Mouse (Mus musculus) cerebellum, postnatal 4 days (tissue): ENCODE data around the gene Cerk.
"Not testable (repeated sequence)": the region's sequence is repeated elsewhere in the genome, so short reads cannot be mapped to it uniquely, and the experiment has no call there.

Source experiments
- DNase-seq, 2 experiments: peaks; one replicate each; pipeline ENCODE4 v3.0.0; 2022; ENCODE audit warnings: low spot score in 2 of 2, mixed read lengths in 1 of 2

The Cerk gene

DNA sequence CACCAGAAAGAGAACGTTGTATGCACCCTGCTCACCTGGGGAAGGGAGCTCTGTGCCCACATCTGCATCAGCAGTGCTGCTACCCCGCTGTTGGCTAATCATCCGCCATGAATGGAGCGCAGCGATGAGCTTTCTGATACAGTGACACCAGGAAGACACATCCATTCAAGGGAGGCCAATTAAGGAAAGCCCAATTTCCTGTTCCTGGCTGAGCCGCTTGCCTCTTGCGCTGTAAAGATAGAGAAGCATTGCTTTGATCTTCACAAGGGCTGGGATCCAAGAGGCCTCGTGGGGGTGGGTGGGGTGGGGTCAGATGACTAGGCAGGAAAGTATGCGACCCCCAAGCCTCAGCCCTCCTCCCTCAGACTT is 72.6 kb downstream of the Cerk start:
- DNase-seq, result no peak

DNA sequence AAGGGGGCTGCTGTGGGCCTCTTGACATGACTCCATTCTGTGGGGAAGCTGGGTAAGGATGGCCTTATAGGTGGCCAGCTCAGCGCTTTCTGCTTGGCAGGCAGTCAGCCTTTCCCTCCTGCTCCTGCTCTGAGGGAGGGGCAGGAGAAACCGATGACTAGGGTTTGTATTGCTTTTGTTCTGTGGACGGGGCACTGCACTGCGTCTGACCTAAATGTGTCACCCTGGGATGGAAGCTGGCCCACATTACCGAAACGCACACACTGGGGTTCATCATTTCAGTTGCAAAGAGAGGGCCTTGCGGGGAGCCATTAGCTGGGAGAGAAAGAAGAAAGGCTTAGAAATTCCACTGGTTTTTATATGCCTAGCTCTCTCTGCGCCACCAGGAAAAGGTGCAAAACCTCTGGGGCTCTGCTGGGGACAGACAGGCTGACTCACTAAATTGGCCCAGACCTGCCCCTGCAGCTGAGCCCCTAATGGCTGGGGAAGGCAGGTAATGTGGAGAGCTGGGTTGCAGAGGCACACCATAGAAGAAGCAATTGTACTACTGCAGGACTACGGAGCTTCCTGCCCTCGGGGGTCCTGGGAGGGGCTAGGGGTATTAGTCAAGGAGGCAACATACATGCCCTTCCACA is 73.1 kb downstream of the Cerk start:
- no peak for DNase-seq

DNA sequence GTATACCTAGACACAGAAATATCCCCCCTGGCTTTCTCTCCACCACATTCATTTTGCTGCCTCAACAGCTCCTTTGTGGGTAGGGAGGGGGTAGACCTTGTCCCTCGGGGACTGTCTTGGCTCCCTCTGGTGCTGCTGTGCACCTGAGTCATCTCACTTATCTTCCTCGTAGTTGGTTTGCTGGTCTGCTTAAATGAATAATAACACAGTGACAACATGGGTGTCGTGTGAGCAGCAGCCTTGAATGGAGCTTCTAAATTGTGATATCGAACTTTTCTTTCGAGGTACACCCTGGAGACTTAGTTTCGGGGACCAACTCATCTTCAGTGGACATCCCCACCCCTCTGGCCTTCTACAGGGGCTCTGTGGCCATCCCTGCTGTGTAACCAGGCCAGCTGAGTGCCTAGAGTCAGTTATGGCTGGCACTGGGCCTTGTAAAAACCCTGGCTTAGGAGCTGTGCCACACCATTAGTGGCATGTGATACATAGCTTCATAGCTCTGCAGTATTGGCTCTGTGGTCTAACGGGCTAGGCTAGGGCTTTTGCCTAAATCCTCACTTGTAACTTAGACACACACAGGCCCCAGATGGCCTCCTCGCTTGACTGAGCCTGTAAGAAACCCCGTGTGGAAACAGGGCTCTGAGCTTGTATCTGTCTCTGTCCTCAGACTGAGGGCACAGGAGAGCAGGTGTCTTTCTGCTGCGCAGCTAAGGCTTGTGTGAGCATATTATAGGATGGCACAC is 75.4 kb downstream of the Cerk start:
- peak in 1 of 2 experiments; percentile 53 for DNase-seq

DNA sequence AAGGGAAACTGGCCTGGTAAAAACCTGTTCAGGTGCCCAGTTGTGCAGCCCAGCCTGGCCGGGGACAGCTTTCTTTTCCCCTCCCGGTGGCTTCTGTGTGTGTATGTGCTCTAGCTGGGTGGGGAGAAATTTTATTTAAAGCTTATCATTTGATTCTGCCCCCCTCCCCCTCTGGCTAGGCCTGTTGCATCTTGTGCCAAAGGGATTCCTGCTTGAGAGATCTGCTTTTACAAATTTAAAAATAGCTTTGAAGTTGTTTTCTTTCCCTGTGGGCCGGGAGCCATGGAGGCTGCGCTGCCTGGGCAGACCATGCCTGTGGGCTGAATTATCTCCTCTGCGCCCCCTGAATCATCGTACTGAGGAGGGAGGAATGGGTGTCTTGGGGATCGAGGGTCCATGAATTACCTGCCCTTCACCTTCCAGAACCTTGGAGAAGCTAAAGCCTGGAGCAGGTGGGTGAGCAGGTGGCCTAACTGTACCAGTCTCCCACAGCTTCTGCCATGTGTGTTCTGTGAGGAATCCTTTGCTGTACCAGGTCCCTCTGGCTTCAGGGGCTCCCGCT is 76.2 kb downstream of the Cerk start:
- no peak for DNase-seq

DNA sequence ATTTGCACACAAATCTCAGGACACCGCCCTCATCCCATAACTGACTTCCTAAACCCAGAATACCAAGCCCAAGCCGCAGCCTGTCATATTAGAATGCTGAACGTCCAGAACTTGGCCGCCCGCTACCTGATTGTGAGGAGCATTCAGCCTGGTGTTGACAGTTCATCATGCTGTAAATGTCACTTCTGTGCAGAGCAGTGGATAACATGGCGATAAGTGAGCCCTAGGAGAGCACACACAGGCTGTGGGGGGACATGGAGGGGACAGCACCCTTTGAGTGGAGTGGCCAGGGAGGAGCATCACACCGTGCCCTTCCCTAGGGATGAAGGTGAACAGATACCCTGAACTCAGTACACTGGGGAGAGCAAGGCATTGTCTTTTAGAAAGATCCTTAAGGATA is 76.7 kb downstream of the Cerk start:
- DNase-seq, result no peak

DNA sequence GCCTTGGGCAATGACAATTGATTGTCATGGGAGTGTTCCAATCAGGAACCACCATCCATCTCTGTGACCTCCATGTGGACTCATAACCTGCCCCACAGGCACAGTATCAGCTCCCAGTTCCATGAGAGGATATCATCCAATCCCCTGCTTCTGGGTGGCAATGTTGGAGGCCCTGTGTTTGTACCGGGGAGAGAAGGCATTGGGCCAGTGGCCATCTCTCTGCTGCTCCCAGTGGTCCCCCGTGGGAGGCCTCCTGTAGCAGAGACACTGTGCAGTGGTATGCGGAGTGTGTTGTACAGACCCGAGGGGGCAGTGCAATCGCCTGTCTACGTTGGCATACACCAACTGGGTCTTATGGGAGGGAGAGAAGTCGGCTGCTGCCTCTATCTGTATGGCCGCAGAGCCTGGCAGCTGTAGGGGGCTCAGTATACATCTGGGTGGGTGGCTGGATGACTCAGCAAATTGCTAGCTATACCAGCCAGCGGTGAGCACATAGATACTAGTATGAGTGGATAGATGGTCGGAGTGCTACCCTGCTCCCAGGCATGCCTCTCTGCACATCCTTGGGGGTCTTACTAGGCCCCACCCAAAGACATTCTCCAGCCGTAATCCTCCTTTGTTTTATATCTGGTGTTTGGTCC is 78.0 kb downstream of the Cerk start:
- no peak for DNase-seq

DNA sequence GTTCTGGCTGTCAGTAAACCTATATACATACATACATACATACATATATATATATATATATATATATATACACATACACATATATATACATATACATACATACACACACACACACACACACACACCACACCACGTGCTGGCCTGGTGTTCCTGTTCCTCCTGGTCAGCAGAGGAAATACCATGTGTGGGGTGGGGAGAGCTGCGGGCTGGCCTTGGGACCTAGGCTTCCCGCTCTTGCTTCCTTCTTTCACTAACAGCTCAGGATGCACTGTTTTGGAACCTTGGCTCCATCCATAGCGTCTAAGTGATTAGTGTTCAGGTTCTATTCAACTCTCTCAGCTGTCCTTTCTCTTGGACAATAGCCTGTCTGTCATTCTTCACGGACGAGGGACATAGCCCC is 80.2 kb downstream of the Cerk start:
- no peak for DNase-seq

DNA sequence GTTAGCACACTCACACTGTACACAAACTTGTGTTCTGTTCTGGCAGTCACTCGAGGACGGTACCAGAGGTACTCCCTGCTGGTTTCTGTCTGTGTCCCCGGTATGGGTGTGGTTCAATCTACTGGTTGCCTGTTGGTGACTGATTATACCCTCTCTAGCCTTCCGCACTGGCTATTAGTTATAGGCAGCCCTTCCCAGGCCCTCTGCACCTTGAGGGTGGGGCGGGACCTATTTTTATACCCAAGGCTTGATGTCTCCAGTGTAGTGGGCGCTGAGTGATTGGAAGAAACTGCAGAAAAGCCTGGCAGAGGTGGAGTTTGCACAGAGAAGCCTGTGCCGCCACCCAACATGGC is 80.6 kb downstream of the Cerk start:
- no peak for DNase-seq

DNA sequence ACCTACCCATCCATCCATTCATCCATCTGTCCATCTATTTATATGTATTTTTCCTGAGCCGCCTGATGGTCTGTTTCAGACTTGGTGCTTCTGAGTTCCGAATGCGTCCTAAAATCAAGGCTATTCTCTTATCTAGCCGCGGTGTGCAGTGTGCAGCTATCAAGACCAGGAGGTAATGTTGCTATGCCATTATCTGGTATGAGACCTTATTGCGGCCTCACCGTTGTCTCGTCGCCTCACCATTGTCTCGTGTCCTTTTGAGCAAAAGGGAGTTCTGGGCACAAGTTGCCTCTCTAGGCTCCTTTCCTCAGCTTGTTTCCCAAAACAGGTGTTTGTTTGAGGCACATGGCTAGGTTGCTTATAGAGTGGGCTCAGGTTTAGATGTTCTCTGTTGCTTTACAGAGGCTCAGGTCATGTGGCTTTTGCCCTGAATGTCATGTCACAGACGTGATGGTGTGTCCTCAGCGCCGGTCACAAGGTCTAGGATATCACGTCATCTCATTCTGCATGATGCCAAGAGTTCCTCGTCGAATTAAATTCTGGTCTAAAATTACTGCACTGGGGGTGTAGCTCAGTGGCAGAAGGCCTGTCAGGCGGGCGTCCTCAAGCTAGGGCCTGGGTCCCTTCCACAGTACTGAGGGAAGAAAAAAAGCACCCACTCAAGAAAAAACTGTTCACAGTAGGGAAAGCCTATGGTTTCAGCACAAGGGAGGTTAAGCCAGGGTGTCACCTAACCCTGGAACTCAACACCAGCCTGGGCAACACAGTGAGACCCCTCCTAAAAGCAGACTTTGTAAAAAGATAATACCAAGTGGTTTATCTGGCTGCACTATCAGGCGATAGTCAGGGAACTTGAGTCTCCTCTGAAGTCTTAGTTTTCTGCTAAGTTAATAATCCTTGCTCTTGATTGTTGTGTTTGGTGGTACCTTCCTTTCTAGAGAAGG is 81.3 kb downstream of the Cerk start:
- DNase-seq, result no peak

DNA sequence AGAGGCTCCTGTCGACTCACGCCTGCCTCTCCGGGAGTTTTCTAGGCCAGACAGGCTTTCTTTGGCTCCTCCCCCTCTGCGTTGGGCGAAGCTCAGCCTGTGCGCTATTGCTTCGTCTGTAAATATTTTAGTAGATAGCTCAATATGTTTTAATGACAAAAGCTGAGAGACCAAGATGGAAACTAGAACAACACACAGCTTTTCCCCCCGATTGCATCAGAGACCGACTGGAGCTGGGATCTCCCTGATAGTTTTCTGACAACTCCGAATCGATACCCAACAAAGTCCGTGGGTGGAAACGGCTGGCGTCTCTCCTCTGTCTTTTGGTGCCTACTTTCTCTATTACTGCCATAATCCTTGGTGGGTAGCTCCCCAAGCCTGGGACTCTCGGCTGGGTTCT is 83.6 kb downstream of the Cerk start:
- no peak for DNase-seq

DNA sequence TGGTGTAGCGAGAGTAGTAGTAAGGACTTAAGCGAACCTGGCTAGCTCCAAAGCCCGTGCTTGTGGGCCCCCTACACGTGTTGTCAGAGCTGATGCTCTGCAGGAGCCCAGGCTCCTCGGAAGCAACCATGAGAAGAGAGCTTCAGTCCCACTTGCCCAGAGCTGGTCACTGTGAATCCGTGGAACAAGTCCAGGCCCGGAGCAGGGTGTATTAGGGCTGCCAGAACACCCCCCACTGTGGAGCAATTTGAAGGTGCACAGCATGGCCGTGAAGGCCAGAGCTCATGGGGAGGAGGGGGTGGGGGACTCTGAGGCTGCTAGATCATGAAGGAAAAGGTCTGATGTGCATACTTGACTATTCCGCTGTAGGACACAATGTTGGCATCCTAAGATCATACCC is 84.4 kb downstream of the Cerk start:
- no peak for DNase-seq

DNA sequence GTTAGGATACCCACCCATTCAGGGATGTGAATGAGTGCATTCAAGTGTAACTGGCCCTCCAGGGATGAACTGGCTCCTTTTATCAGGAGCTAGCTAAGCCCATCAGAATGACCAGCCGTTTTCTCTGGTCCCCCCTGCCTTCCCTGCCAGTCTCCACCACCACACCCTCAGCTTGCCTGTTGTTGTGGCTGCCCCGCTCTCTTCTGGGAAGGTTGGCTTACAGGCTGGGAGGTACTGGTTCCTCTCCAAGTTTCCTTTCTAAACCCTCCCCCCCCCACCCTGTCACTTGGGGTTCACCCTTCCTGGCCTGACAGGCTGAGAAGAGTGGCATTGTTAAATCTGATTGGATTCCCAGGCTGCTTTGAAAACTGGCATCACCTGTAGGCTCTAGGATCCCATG is 88.1 kb downstream of the Cerk start:
- DNase-seq, result no peak

DNA sequence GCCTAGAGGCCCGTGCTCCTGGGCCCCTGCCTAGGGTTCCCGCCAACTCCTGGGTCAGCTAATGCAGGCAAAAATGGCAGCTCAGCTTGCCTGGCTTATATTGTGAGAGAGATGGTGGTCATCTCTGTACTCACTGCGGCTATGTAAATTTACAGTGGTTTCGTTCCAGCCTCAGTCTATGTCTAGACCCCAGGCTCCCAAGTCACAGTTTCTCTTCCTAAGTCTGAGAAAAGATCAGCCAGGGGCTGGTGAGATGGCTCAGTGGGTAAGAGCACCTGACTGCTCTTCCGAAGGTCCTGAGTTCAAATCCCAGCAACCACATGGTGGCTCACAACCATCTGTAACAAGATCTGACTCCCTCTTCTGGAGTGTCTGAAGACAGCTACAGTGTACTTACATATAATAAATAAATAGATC is 89.3 kb downstream of the Cerk start:
- not testable (repeated sequence) for DNase-seq

DNA sequence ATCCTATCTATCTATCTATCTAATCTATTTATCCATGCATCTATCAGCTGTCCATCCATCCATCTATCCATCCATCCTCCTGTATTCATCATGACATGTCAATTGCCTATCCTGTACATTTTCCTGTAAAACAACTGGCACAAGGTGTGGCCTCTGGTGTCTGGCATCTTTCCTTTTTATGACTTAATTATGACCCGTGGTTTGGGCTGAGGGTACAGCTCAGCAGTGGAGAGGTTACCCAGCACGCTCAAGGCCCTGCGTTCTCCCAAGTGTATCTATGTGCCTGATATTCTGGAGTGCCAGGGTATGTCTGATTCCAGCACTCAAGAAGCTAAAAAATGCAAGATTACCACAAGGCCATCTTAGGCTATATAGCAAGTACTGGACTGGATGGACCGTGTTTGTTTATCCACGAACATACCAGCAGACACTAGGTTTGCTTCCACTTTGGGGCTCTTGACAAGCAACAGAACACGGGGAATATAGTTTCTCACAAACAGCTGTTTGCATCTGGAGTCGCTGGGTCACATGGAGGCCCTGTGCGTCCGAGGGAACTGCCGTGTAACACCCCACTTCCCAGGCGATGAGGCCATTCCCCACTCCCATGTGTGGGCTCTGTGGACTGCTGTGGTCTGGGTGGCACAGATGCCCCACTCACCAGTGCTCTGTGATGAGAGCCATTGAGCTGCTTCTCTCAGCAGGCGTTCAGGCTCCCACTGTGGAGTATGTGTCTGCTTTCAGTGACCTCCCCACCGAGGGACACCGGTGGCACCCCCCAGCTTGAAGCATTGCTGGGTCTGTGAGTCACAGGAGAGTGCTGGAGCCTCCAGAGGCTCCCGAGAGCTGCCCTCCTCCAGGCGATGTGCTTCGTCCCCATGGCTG is 90.0 kb downstream of the Cerk start:
- no peak for DNase-seq

DNA sequence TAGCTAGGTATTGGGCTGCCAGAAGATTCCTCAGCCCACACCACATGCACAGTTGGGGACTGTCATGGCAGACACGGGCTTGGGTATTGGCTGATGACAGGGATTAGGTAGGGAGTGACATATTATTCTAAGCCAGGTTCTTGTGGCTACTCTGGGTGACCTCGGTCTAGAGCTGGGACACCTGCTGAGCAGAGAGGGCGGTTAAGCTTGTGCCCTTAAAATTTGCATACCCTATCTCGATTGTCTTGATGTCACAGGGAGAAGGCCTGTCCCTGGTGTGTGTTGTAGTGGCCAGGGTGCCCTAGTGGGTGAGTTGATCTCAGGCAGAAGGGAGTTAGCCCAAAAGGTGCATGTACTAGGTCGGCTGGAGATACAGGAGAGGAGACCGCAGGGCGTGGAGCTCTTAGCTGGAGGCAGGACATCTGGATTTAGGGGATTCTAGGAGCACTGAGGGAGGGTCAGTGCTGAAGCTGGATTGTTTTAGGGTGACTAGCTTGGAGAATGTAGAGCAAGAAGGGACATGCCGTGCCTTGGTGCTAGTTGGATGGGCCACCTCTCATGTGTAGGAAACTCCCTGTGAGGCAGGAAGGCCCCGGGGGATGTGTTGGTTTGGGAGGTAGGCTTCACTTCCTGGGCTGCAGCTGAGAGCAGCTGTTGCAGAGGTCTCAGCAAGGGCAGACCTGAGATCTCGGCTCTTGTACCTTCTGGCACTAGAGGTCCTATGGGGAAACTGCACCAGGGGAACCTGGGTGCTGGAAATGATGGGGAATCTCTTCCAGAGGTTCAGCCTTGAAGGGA is 91.4 kb downstream of the Cerk start:
- no peak for DNase-seq

DNA sequence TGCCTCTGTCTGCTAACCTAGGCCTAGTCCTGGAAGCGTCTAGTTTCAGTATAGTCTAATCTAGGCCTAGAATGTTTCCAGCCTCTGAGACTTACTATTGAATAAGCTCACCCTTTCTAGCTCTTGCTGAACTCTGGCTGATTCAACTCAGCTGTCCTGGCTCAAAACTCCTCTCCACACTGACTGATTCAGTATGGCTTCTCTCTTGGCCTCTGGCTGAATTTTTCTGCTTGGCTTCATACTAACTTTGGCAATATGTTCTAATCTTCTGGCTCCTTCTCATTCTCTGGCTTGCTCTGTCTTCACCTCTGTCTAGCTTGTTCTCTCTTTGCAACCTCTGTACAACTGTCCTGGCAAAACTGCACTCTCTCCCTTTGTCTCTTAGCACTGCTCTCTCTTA is 92.7 kb downstream of the Cerk start:
- DNase-seq, result no peak

DNA sequence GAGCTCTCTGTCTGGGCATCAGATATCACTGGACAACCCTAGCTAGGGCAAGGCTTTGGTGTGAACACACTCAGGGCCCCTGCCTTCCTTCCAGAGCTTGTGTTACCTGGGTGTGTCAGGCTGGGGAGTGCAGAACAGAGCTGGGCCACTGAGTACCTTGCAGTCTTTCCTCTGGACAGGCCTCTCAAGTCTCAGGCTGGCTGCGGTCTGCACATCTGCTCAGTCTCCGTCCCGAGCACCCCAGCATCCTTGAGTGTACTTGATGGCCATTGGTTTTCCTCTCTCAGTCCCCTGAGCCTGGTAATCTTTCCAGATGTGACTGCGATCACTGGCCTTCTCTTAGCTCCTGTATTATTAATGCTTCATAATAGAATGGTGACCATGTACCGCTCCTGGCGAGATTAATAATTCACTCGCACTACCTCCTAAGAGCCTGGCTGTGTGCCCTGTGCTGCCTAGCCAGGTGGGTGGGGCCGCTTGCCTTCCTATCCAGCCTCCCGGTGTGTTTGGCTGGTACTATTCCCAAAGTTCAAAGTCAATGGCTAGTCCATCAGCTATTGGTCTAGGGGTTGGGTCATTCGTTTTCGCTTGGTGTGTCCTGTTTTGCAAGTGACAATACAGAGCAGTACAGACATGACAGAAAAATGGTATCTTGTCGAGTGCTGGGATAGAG is 93.8 kb downstream of the Cerk start:
- no peak for DNase-seq

DNA sequence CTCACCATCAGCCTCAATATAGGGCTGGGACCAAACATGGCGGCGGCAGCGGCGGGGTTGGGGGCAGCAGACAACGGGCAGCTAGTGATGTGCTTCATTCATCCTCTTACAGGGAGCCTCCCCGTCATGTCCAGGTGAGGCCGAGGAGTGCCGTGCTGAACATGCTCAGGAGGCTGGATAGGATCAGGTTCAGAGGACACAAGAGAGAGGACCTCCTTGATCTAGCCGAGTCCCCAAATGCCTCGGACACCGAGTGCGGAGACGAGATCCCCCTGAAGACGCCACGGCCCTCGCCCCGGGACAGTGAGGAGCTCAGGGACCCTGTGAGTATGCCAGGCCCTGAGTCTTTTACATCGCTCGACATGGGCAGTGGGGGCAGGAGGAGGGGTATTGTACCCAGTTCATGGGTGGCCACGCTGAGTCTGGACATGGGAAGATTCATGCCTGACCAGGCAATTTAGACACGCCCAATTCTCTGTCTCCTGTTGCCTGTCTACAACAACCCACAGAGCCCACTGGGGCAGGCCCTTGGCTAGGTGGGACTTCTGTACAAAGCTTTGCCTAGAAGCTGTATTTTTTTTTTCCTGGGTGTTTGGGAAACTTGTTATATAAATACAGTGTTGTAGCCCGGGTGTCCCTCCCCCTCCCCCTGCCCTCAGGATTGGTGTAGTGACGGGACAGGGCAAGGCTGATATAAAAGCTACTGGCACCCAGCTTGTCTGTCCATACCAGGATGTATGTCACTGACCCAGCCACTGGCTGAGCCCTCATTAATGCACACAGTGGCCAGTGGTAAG is 94.5 kb downstream of the Cerk start:
- no peak for DNase-seq

DNA sequence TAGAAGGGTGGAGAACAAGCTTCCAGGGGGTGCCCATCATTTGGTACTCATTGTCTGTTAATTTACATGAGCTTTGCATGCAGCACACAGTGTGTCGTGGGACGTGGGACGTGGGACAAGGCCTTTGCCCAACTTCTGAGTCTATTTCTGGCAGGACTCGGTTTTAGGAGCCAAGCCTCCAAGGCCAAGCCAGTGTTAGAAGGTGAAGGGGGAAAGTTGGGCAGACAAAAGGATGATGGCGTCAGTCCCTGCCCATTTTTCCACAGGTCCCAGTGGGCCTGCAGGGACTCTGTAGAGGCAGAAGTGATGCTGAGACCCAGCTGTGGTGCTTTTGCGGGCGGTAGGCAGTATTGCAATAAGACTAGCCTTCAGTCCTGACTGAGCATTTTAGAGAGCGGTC is 95.4 kb downstream of the Cerk start:
- DNase-seq, result no peak
